Mouse (Mus musculus): ENCODE results near the gene Olfr248. TPM values are rescaled to one million over a fixed set of nuclear protein-coding genes. Genes with fewer than 3 reads are reported as not detected.

Olfr248 gene
- polyA plus RNA-seq, 1 experiment, result not detected

- TF ChIP-seq TCF12 (IDR thresholded peaks at IDR 0.05; ENCODE audit: insufficient read depth, poor library complexity, severe bottlenecking) (no peak), MYOD1 (IDR thresholded peaks at IDR 0.05; ENCODE audit: control insufficient read depth in 1 of 3, insufficient read length in 2 of 3, low read depth in 2 of 3) (no peak), REST (IDR thresholded peaks at IDR 0.05; ENCODE audit: insufficient read depth, insufficient read length) (no peak), E2F4 (IDR thresholded peaks at IDR 0.05; ENCODE audit: insufficient read depth) (no peak)
- H3K27me3 ChIP-seq (ENCODE audit: control insufficient read depth, insufficient read depth, insufficient read length), result no peaks in the 10 kb centered on the region
Measured at GRCm38 (mm10) chr1:174428407-174428806, 37.6 kb downstream of the Olfr248 start.

DNA sequence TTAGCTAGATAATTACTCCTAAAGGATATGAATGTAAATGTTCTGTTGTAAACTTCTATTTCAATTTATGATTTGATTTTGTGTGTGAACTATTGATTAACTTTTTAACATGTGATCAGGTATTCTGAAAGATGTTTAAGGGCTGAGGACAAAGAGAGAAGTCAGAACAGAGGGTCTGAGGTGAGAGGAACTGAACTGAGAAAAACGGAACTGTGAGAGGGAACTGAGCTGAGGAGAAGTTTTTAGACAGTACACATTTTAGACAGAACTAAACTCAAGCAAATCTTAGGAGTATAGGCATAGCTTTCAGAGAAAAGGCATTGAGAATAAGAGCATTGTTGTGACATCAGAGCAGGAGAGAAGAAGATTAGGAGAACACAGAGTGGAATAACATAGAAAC is 43.3 kb downstream of the Olfr248 start:
- H3ac ChIP-seq (ENCODE audit: control insufficient read depth, insufficient read length), result no peak overlapping the region
- no peak overlapping the region for H3K4me3 ChIP-seq
- no peaks in the 10 kb centered on the region for H3K27me3 ChIP-seq (ENCODE audit: control insufficient read depth, insufficient read depth, insufficient read length)
- no peak for TF ChIP-seq USF1 (IDR thresholded peaks at IDR 0.05; ENCODE audit: low read depth)
- no peak for TF ChIP-seq TCF3 (IDR thresholded peaks at IDR 0.05; ENCODE audit: insufficient read length, low read depth)
- no peak for TF ChIP-seq POLR2A (IDR thresholded peaks at IDR 0.05; ENCODE audit: insufficient read length, low read depth)
- no peak for TF ChIP-seq POLR2AphosphoS2 (IDR thresholded peaks at IDR 0.05; ENCODE audit: insufficient read length, low read depth)
- no peak for TF ChIP-seq E2F4 (IDR thresholded peaks at IDR 0.05; ENCODE audit: insufficient read depth)
- no peak for TF ChIP-seq MYOG (IDR thresholded peaks at IDR 0.05; ENCODE audit: control insufficient read depth in 1 of 3, insufficient read depth in 1 of 3, insufficient read length in 2 of 3, low read depth in 2 of 3)
- TF ChIP-seq MAX (IDR thresholded peaks at IDR 0.05; ENCODE audit: low read depth), result no peak
- no peak for TF ChIP-seq SRF (IDR thresholded peaks at IDR 0.05; ENCODE audit: control insufficient read depth, insufficient read length, low read depth)
- TF ChIP-seq MYOD1 (IDR thresholded peaks at IDR 0.05; ENCODE audit: control insufficient read depth in 1 of 3, insufficient read length in 2 of 3, low read depth in 2 of 3), result no peak
- TF ChIP-seq CEBPB (IDR thresholded peaks at IDR 0.05; ENCODE audit: insufficient read depth, poor library complexity, severe bottlenecking), result no peak
- TF ChIP-seq TCF12 (IDR thresholded peaks at IDR 0.05; ENCODE audit: insufficient read depth, poor library complexity, severe bottlenecking), result no peak
- no peak for TF ChIP-seq REST (IDR thresholded peaks at IDR 0.05; ENCODE audit: insufficient read depth, insufficient read length)
- H3K36me3 ChIP-seq (ENCODE audit: control insufficient read depth, insufficient read depth), result no peaks in the 10 kb centered on the region
- no peaks in the 10 kb centered on the region for H3K79me2 ChIP-seq (ENCODE audit: control insufficient read depth, insufficient read depth)
- H3K4me2 ChIP-seq (ENCODE audit: low read depth), result no peak overlapping the region

More at GRCm38 (mm10) chr1:174428407-174428806, 37.6 kb downstream of the Olfr248 start:
- H3K36me3 ChIP-seq (ENCODE audit: control insufficient read depth, insufficient read depth), result no peaks in the 10 kb centered on the region
- no peak overlapping the region for H3K4me3 ChIP-seq
- H3ac ChIP-seq (ENCODE audit: control insufficient read depth, insufficient read length), result no peak overlapping the region
- no peak overlapping the region for H3K4me2 ChIP-seq (ENCODE audit: low read depth)
- H3K79me2 ChIP-seq (ENCODE audit: control insufficient read depth, insufficient read depth), result no peaks in the 10 kb centered on the region

Other genes starting within 250 kb of the Olfr248 start
- not detected for gene Olfr420, start 235.4 kb upstream of the Olfr248 start, polyA plus RNA-seq (2012; fragmentation: generic; extraction: Trizol)
- gene Spta1, start 218.3 kb upstream of the Olfr248 start, polyA plus RNA-seq (2012; fragmentation: generic; extraction: Trizol), result 0.04 TPM
- gene Olfr419, start 139.0 kb upstream of the Olfr248 start, polyA plus RNA-seq (2012; fragmentation: generic; extraction: Trizol), result not detected
- not detected for gene Mptx1, start 60.5 kb upstream of the Olfr248 start, polyA plus RNA-seq (2012; fragmentation: generic; extraction: Trizol)
- not detected for gene Olfr417, start 25.9 kb upstream of the Olfr248 start, polyA plus RNA-seq (2012; fragmentation: generic; extraction: Trizol)
- gene Olfr414, start 33.0 kb downstream of the Olfr248 start, polyA plus RNA-seq (2012; fragmentation: generic; extraction: Trizol), result not detected
- gene Olfr220, start 51.0 kb downstream of the Olfr248 start, polyA plus RNA-seq (2012; fragmentation: generic; extraction: Trizol), result not detected
- not detected for gene Fmn2, start 110.8 kb downstream of the Olfr248 start, polyA plus RNA-seq (2012; fragmentation: generic; extraction: Trizol)

All from myocyte (in vitro differentiated cells).